Mouse (Mus musculus) spleen, embryonic (tissue): Measurements from ENCODE around the gene Mpo.

Source experiments
- CTCF ChIA-PET: fragments of 350-600 bp; sonication (Branson Sonifier 250); formaldehyde crosslinking; loops from one replicate; lab custom pipeline; 2022; lab: Charles Lee

Mpo gene

DNA sequence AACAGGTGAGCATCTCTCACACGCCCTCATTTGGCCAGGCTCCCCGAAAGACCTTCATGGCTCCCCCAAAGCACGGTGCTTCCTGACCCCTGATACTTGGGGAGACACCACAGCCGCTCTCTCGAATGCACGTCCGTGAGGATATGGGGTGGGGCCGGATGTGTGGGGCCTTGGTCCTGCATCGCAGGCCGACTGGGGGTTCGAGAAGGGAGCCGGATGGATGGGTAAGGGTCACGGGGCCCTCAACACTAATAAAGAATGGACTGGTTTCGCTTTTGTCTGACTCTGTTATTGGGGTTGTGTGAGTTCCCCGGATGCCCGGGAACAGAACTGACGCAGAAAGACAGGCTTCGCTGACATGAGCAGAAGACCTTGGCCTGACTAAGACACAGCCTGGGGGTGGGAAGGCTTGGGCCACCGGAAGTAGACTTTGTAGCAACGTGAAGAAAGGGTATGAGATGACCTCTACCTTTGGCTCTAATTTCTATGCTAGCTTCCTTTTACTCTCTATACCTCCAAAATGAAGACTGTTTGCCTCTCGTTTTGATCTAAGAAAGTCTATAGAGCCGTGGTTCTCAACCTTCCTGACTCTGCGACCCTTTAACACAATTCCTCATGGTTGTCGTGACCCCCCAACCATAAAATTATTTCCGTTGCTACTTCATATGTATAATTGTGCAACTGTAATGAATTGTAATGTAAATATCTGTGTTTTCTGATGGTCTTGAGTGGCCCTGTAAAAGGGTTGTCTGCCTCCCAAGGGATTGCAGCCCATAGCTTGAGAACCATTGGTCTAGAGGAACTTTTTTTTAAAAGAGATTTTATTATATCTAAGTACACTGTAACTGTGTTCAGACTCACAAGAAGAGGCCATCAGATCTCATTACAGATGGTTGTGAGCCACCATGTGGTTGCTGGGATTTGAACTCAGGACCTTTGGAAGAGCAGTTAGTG is 36.1 kb upstream of the Mpo start:
- CTCF ChIA-PET, result interaction anchor here (0.6 kb wide), 1 partner anchor 18 kb away, joined by 3 read pairs; no protein-coding TSS in a partner anchor

DNA sequence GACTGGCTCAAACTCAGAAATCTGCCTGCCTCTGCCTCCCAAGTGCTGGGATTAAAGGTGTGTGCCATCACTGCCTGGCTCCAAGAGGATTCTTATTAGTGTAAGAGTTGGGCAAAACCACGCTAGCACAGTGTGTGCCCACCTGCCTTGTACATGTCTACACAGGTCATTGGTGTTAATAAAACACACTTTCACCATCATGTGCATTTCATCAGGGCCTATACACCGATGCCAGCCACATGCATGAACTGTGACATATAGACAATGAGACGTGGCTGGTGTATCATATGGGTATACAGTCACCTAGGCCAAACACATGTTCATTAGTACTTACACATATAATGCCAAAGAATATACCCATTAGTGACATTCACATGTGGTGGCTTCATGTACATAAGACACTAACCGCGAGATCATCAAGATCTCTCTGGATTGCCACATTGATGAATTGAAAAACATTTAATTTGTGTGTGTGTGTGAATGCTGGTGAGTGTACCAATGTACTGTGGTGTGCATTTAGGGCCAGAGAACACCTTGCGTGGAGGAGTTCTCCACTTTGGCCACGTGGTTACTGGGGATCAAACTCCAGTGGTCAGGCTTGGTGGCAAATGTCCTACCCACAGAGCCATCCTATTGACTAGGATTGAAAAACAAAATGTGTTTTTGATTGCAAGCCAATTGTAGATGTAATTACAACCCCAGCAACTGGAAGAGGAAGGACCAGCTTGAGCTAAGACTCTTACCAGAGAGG is 35.0 kb upstream of the Mpo start:
- CTCF ChIA-PET, result interaction anchor here (0.5 kb wide), 1 partner anchor 37 kb away, joined by 6 read pairs; no protein-coding TSS in a partner anchor

DNA sequence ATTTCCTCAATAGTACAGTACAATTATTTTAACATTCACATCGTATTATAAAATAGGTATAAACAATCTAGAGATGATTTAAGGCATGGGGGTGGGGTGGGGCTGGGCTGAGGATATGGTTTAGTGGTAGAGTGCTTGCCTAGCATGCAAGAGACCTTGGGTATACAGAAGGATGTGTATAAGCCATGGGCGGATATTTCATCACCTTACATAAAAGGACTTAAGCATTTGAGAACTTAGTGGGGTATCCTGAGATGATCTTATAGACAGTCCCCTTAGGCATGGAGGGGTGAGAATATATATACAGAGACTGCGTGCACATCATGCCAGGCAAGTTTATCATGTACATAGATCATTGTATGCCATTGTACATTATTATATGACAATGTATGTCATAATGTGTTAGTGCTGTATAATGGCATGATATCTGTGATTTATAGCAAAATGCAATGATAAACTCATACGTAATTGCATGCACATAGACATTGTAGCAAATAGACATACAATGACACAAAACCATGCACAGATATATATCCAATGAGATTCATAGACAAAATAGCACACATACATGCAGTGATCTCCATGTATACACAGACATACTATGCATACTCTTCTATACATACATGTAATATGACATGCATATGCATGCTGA is 34.3 kb upstream of the Mpo start:
- CTCF ChIA-PET, result no interaction called here

DNA sequence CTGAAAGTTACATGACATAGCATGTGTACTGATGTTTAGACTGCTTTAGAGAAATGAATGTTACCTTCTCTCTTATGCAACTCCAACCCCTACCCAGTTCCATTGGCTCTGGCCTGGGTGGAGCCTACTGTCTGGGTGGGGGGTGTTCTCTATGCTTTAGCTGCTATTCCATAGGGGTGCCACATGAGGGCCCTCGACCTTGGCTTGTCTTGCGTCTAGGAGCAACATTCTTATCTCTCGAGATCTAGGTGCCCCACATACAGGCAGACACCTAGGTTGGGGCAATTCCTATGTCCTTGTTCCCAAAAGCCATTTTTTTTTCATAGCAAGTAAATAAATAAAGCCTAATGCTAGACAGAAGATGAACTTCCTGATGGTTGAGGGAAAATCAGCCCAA is 33.8 kb upstream of the Mpo start:
- CTCF ChIA-PET, result interaction anchor here (0.7 kb wide), 1 partner anchor 39 kb away, joined by 4 read pairs; no protein-coding TSS in a partner anchor

DNA sequence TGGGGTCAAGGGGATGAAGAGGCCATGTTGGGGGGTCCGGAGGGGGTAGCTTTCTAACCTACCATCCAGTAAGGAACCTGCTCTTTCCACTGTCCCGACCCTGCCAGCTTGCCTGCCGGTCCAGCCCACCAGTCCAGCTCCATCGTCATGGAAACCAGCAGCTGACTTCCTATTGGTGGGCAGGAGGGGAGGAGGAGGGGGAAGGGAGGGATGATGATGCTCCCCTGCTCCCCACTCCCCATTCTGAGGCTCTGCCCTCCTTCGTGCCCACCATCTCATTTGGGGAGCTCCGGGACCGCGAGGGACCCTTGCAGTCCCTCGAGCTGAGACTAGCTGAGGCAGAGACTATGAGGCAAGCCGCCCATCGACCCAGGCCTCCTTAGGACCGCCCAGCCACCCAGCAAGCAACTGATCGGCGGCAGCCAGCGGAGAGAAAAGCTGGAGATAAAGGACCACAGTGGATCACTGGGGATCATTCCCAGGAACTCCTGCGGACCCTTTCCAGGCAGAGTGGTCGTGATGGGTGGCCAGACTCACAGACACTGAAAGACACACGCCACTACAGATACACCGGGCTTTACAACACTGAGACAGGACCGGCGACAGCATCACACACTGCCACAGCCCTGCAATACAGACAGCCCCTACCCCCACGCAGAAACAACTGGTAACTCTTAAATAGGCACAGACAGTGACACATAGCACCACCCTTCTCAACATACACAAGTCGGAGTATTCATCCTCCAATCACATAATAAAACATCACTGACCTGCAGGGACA is 32.9 kb upstream of the Mpo start, which contains the start of gene Tspoap1:
Gene Tspoap1, plus strand, starts transcription at position 241 of the 781 bp plus-strand sequence.
- CTCF ChIA-PET, result interaction anchor here (0.7 kb wide), 1 partner anchor 40 kb away, joined by 4 read pairs; no protein-coding TSS in a partner anchor

DNA sequence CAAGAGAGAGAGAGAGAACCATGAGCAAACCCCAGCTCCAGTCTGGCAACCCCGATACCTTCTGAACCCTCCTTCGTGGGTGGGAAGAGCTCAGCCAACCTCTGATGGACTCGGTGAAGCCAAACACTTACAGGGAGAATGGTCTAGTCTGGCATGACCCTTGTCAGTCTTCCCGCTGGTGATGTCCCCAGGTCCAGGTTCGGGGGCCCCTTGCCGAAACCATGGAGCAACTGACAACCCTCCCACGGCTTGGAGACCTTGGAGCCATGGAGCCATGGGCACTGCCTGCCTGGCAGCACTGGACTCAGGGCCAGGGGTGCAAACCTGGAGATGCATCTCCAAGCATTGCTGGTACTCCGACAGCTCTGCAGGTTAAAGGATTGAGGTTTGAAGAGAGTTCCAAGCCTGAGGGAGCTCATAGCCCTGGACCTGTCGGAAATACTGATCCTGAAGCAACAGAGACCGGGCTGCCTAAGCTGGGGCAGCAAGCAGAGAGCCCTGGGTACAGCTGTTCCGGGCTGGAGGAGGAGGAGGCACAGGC is 32.1 kb upstream of the Mpo start:
- CTCF ChIA-PET, result no interaction called here

DNA sequence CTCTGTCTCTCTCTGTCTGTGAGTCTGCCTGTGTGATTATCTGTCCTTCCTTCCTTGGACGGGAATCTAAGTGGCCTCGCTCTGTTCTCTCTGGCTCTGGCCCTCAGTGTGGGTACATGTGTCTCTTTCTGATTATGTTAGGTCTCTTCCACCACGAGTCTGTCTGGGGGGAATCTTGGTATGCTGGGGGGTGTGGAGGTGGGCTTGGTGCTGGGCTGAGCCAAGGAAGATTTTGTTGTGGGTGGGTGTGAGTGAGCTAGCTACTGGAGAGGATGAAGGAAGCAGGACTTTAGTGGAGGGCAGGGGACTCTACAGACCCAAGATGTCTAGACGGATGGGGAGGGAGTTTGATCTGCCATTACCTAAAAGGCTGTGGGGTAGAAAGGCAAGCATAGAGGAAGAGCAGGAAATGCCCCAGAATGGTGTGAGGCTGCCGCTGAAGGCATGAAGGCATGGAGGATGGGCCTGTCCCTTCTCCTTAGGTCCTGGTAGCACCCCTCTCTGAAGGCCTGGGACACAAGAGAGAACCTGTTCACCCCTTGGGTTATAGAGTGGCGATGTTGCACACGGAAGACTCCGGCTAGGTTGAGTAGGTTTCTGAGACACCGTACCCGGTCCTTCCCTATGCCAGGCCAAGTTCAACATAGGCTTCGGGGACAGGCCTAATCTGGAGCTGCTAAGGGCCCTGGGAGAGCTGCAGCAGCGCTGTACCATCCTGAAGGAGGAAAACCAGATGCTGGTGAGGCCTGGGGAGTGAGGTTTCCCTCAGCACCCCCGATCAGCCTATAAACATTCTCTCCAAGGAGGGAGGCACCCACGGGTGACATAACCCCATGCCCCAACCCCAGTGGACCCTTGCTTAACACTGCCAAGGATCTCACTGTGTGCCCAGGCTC is 31.3 kb upstream of the Mpo start:
- CTCF ChIA-PET, result interaction anchor here (0.5 to 0.6 kb wide), 2 partner anchors 30 to 32 kb away, joined by 3 read pairs; no protein-coding TSS in a partner anchor

DNA sequence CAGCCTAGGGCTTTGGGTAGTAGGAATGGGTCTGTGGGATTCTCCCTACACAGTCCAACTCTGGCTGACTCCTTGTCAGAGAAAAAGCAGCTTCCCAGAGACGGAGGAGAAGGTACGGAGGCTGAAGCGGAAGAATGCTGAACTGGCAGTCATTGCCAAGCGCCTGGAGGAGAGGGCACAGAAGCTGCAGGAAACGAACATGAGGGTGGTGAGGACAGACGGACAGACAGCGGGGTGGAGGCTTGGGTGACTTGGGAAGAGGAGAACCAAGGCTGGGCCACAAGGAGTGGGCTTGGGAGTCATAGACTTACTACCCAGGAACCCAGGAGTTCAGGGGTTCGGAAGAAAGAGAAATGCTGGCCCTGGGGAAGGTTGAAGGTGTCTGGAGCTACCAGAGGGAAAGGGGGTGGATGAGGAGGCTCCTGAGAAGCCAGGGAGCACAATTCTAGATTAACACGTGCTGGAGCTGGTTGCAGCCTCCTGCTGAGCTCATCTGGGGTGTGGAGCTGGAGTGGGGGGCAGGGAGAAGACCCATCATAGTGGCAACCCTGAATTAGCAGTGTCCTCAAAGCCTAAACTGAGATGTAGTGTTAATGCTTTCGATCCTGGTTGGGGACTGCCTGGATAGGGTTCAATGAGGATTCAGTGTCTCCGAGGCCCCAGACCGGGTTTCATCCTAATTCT is 30.5 kb upstream of the Mpo start:
- CTCF ChIA-PET, result interaction anchor here (0.6 kb wide), 1 partner anchor 31 kb away, joined by 3 read pairs; no protein-coding TSS in a partner anchor

DNA sequence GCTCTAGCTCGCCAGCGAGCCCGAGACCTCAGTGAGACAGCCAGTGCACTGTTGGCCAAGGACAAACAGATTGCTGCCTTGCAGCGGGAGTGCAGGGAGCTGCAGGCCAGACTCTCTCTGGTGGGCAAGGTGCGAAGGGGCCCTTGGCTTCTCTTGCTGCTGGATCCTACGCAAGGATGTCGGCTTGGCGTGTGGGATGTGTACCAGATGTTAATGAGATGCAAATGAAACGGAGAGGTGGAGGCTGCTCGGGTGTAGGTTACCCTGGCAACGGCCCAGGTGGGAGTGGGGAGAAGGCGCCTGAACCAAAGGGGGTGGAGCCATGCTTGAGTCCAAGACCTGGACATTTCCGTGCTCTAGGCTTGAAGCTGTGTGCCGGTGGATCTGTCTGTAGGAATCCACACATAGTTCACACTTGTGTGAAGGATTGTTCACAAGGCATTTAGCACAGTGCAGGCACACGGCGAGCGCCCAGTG is 29.8 kb upstream of the Mpo start:
- CTCF ChIA-PET, result interaction anchor here (0.6 kb wide), 1 partner anchor 35 kb away, joined by 3 read pairs; no protein-coding TSS in a partner anchor

DNA sequence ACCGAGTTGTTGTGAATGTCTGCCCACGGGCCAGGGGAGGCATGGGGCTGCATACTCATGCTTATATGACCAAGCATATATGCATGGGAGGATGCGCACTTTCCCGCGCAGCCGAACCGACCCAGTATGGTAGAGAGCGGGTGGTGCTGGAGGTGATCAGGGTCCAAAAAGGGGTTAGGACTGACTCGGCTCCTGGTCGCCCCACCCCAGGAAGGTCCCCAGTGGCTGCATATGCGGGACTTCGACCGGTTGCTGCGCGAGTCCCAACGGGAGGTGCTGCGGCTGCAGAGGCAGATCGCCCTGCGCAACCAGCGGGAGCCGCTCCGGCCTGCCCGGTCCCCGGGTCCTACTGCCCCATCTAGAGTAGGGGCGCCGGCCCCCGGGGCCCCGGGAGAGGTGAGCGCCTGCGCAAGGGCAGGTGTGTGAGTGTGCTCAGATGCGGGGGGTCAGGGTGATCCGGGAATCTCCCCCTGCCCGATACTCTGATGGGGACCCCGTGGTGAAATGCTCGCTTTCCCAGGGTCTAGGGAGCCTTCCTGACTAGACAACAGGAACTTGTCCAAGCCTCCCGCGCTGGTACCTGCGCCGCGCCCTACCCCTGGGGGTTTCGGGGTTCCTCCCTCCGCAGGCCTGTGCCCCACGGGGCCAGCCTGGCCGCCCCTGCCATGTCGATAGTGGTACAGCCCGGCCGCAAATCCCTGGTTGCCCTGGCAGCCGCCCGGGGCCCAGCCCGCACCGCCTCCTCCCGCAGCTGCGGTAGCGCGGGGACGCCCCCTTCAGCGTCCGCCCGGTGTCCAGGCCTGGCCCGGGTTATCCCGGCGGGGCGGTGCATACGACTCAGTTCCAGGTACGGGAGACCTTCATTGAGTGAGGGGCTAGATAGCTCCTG is 29.1 kb upstream of the Mpo start:
- CTCF ChIA-PET, result interaction anchor here (0.6 kb wide), 2 partner anchors 36 to 88 kb away, joined by 3 to 4 read pairs; no protein-coding TSS in a partner anchor

DNA sequence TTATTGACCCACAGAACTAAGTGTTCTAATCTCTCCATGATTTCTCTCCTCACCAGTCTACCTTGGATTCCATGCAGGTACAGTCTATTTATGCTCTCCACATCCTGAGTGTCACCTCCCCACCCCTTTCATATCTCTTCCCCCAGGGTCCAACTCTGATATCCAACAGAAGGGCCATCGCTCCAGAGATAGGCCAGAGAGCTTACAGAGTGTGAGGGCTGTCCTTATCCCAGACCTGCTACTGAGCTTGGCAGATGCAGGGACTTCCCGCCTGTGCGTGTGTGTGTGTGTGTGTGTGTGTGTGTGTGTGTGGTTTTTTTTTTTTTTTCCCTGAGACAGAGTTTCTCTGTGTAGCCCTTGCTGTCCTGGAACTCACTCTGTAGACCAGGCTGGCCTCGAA is 24.6 kb upstream of the Mpo start:
- CTCF ChIA-PET, result no interaction called here

DNA sequence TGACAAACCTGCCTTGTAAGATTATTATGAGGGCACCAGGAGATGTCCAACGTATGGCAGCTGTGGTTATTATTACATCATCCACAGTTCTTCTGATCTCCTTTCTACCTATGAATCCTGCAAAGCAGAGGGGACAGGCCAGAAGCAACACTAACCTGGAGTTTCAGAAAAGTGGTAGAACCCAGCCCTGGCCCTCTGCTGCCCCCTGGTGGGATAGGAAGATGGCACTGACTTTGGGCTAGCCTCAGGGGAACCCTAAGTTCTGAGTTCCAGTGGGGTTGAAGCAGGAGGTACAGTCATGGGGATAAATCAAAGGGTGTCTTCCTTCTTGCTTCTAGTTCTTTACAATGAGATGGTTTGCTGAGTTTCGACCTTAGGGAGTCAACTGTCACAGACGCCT is 22.4 kb upstream of the Mpo start:
- CTCF ChIA-PET, result no interaction called here

DNA sequence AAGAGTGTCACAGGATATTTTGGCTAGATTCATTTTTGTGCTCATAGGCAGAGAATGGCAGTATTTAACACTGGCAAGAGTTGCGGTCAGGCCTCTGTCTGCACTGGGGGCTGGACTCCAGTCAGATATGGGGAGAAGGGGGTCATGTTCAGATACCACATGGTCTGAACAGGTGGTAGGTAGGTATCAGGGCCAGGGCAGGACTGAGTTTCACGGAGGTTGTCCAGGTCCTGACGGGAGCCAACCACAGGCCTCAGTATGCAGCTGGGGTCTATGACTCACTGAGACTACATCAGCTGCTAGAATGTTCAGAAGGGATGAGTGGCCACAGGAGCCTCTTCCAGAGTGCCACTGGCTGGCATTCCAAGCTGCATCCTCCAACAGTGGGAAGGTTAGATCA is 21.0 kb upstream of the Mpo start:
- CTCF ChIA-PET, result no interaction called here

DNA sequence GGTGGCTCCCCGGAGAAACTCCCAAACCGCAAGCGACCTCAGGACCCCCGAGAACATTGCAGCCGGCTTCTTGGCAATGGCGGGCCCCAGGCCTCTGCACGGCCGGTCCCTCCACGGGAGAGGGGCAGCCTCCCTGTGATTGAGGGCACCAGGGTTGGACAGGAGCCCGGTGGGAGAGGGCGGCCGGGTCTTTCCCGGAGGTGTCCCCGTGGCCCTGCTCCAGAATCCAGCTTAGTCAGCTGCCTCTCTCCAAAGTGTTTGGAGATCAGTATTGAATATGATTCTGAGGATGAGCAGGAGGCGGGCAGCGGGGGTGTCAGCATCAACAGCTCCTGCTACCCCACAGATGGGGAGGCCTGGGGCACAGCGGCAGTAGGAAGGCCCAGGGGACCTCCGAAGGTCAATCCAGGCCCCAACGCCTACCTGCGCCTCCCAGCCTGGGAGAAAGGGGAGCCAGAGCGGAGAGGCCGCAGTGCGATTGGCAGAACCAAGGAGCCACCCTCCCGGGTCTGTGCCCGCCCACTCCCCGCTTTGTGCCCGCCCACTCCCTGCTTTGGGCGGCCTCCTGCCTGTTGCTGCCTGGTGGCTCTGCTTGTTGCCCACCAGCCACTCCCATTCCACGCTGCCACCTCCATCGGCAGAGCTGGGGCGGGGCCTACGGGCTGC is 15.1 kb upstream of the Mpo start:
- CTCF ChIA-PET, result interaction anchor here (0.6 kb wide), 1 partner anchor 329 kb away, joined by 6 read pairs; no protein-coding TSS in a partner anchor

DNA sequence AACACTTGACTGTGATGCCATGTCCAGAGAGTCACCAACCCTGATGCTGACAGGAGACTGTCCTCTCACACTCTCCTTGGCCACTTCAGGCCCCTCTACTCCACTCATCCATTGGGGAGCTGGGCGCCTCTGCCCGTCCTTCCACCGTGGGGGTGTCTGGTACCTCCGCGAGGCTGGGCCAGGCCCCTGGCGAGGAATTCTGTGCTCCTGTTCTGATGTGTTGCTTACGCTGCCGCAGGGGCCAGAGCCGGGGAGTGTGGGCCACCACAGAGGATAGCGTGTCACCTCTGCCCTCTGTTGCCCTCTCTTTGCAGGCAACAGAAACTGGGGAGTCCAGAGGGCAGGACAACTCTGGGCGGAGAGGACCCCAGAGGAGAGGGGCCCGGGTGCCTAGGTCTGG is 14.5 kb upstream of the Mpo start:
- CTCF ChIA-PET, result no interaction called here

DNA sequence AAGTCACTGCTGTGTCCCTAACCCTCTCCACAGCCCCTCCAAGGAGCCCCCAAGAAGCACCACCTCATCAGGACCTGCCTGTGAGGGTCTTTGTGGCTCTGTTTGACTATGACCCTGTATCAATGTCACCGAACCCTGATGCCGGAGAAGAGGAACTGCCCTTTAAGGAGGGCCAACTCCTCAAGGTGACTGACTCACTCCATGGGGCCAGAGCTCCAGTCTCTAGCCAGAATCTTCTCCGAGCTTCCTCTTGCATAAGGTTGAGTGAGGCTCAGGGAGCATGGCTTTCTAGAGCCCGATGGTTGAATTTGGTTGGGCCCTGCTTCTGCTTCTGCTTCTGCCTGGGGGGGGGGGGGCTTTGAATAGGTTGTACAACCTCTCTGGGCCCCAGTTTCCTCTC is 14.0 kb upstream of the Mpo start:
- CTCF ChIA-PET, result no interaction called here

DNA sequence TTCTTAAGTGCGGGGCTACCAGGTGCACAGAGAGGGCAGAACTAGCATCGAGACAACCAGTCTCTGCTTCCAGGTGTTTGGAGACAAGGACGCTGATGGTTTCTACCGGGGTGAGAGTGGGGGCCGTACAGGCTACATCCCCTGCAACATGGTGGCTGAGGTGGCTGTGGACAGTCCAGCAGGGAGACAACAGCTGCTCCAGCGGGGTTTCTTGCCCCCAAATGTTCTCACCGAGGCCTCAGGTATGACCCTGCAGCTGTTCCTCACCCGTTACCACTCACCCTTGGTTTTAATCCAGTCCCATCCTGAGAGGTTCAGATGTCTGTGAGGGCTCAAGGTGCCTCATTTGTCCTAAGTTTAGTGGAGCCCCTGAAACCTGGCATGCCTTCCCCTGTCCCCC is 13.3 kb upstream of the Mpo start:
- CTCF ChIA-PET, result no interaction called here
